Mouse (Mus musculus) liver, postnatal 0 days (tissue): ENCODE measurements around the gene Ddc. TPM values are rescaled to one million over a fixed set of nuclear protein-coding genes. Genes with fewer than 3 reads are reported as not detected.

Source experiments
- ATAC-seq: fragments of 200-750 bp; cut with Nextera tagmentation; 2 replicates; pipeline ENCODE4 v1.8.0; 2017; ENCODE audit warnings: mild to moderate bottlenecking, moderate library complexity
- DNase-seq: peaks from one replicate; pipeline ENCODE4 v3.0.0-alpha.2; 2016
- H3K27ac ChIP-seq: fragments of 300-500 bp; sonication (generic); 2 replicates; pipeline ENCODE4 v1.5.1; 2014; ENCODE audit warnings: antibody characterized with exemption, moderate library complexity, mild to moderate bottlenecking, low read depth
- H3K27me3 ChIP-seq: fragments of 300-500 bp; sonication (generic); 2 replicates; pipeline ENCODE4 v1.6.1; 2014; ENCODE audit warnings: low read length, control low read depth, mixed read lengths; ENCODE audit not compliant: insufficient read depth
- H3K36me3 ChIP-seq: fragments of 300-500 bp; sonication (generic); replicated peaks from 2 replicates; pipeline ENCODE4 v1.6.1; 2014; ENCODE audit warnings: mild to moderate bottlenecking, control low read depth, low read length, moderate library complexity, mixed read lengths; ENCODE audit not compliant: insufficient read depth
- H3K4me1 ChIP-seq: fragments of 300-500 bp; sonication (generic); 2 replicates; pipeline ENCODE4 v1.6.1; 2014; ENCODE audit warnings: antibody characterized with exemption, mild to moderate bottlenecking, control low read depth; ENCODE audit not compliant: insufficient read depth
- H3K4me2 ChIP-seq: fragments of 300-500 bp; sonication (generic); 2 replicates; pipeline ENCODE4 v1.6.1; 2014; ENCODE audit warnings: low read depth, mild to moderate bottlenecking, low read length, moderate library complexity, mixed read lengths
- H3K4me3 ChIP-seq: fragments of 300-500 bp; sonication (generic); 2 replicates; pipeline ENCODE4 v1.5.1; 2014; ENCODE audit warnings: low read depth, low read length
- H3K9ac ChIP-seq: fragments of 300-500 bp; sonication (generic); replicated peaks from 2 replicates; pipeline ENCODE4 v1.6.1; 2014; ENCODE audit warnings: mild to moderate bottlenecking, moderate library complexity
- H3K9me3 ChIP-seq: fragments of 300-500 bp; sonication (generic); 2 replicates; pipeline ENCODE4 v1.6.1; 2016; ENCODE audit warnings: mild to moderate bottlenecking, control low read depth, low read length, mixed read lengths
- CTCF ChIP-seq: sonication (generic); IDR thresholded peaks from 2 replicates; pipeline ENCODE4 v1.5.1; 2016; ENCODE audit warnings: antibody characterized with exemption, low read depth
- EP300 ChIP-seq: IDR thresholded peaks from 2 replicates; pipeline ENCODE4 v1.6.1; 2016; ENCODE audit warnings: antibody characterized with exemption, low read depth, mild to moderate bottlenecking
- WGBS: fragments of 180-500 bp; shearing (Covaris S2); extraction: QIAGEN DNeasy Blood & Tissue Kit; methylation state at CpG from one replicate; pipeline ENCODE4 v1.1.7; 2014; ENCODE audit not compliant: insufficient replicate concordance; 5-methylcytosine and 5-hydroxymethylcytosine counted together
- polyA plus RNA-seq: library from polyadenylated mRNA; unstranded; fragments of >200 nt; fragmentation: Nextera tagmentation; extraction: Ambion mirVana; gene quantifications from 2 replicates; pipeline ENCODE4 v1.2.1, GENCODE M21; 2015

Ddc gene
- polyA plus RNA-seq, 1 experiment from 2014 or later, result 17.5 TPM

- Histone ChIP-seq H3K27ac (peak overlapping the region; percentile 61), H3K27me3 (no peaks in the 10 kb centered on the region), H3K4me3 (no peak overlapping the region), H3K9me3 (no peaks in the 10 kb centered on the region), H3K9ac (no peak overlapping the region), H3K4me1 (peaks cover 16% of the 10 kb centered on the region), H3K4me2 (no peak overlapping the region), H3K36me3 (no peaks in the 10 kb centered on the region; the same call in none of the 2 replicates)
- TF ChIP-seq CTCF (no peak), EP300 (no peak)
- DNase-seq (no peak), ATAC-seq (peak; percentile 45)
- WGBS, result 13% methylated on average over 11 of the region's 11 CpGs
Observed at GRCm38 (mm10) chr11:11878278-11878980, 19.5 kb downstream of the Ddc start.

GRCm38 (mm10) chr11:11877891-11878277 is 20.1 kb downstream of the Ddc start:
- ATAC-seq (no peak), DNase-seq (no peak)
- H3K9ac ChIP-seq, result no peak overlapping the region
- no peak overlapping the region for H3K4me2 ChIP-seq
- H3K27ac ChIP-seq, result no peak overlapping the region
- no peak for TF ChIP-seq EP300
- TF ChIP-seq CTCF, result no peak
- no peak overlapping the region for H3K4me3 ChIP-seq
- WGBS, result 45% methylated on average over 4 of the region's 4 CpGs
- H3K9me3 ChIP-seq, result no peaks in the 10 kb centered on the region
- H3K4me1 ChIP-seq, result peaks cover 16% of the 10 kb centered on the region
- no peaks in the 10 kb centered on the region; the same call in none of the 2 replicates for H3K36me3 ChIP-seq
- H3K27me3 ChIP-seq, result no peaks in the 10 kb centered on the region

GRCm38 (mm10) chr11:11876366-11876765 is 21.6 kb downstream of the Ddc start:
- ATAC-seq, result no peak

GRCm38 (mm10) chr11:11875230-11875629 is 22.7 kb downstream of the Ddc start:
- ATAC-seq, result no peak

More at GRCm38 (mm10) chr11:11876366-11876765, 21.6 kb downstream of the Ddc start:
- no peaks in the 10 kb centered on the region for H3K9me3 ChIP-seq
- no peaks in the 10 kb centered on the region; the same call in none of the 2 replicates for H3K36me3 ChIP-seq
- 41% methylated on average over 3 of the region's 3 CpGs for WGBS
- H3K27ac ChIP-seq, result no peak overlapping the region
- H3K27me3 ChIP-seq, result no peaks in the 10 kb centered on the region
- no peak overlapping the region for H3K4me2 ChIP-seq
- peaks cover 12% of the 10 kb centered on the region for H3K4me1 ChIP-seq
- H3K4me3 ChIP-seq, result no peak overlapping the region
- DNase-seq, result no peak
- H3K9ac ChIP-seq, result no peak overlapping the region
- TF ChIP-seq CTCF, result no peak
- TF ChIP-seq EP300, result no peak

GRCm38 (mm10) chr11:11873023-11873908 is 24.7 kb downstream of the Ddc start:
- no peak for TF ChIP-seq EP300
- TF ChIP-seq CTCF, result no peak
- Histone ChIP-seq H3K9me3 (no peaks in the 10 kb centered on the region), H3K36me3 (no peaks in the 10 kb centered on the region; the same call in none of the 2 replicates), H3K9ac (no peak overlapping the region), H3K4me1 (peaks cover 4% of the 10 kb centered on the region; the same call in 1 of the 2 replicates), H3K4me3 (no peak overlapping the region), H3K4me2 (no peak overlapping the region), H3K27ac (no peak overlapping the region), H3K27me3 (no peaks in the 10 kb centered on the region)
- no peak for DNase-seq
- 68% methylated on average over 20 of the region's 20 CpGs for WGBS
- ATAC-seq, result no peak

More at GRCm38 (mm10) chr11:11875230-11875629, 22.7 kb downstream of the Ddc start:
- Histone ChIP-seq H3K9ac (no peak overlapping the region), H3K27me3 (no peaks in the 10 kb centered on the region), H3K27ac (no peak overlapping the region), H3K4me1 (peaks cover 12% of the 10 kb centered on the region), H3K9me3 (no peaks in the 10 kb centered on the region), H3K4me2 (no peak overlapping the region), H3K36me3 (no peaks in the 10 kb centered on the region; the same call in none of the 2 replicates), H3K4me3 (no peak overlapping the region)
- DNase-seq, result no peak
- 41% methylated on average over 2 of the region's 2 CpGs for WGBS
- TF ChIP-seq EP300 (no peak), CTCF (no peak)
